Mouse (Mus musculus) inflammation-experienced regulatory T-cells (primary cell): ENCODE data around the gene Fance. TPM values are rescaled to one million over a fixed set of nuclear protein-coding genes. Genes with fewer than 3 reads are reported as not detected.

Experiments
- polyA plus RNA-seq, 2 experiments: library from polyadenylated mRNA; unstranded; fragments of 100-300 nt; shearing (Covaris generic); gene quantifications; one replicate each; pipeline ENCODE4 v1.2.1; 2017

Fance gene
- polyA plus RNA-seq, result 10 to 100 TPM; 30.2 to 33.6 TPM

GRCm38 (mm10) chr17:28313212-28313879 lies at the start of gene Fance:
Gene Fance, plus strand, starts transcription at chr17:28313519.

DNA sequence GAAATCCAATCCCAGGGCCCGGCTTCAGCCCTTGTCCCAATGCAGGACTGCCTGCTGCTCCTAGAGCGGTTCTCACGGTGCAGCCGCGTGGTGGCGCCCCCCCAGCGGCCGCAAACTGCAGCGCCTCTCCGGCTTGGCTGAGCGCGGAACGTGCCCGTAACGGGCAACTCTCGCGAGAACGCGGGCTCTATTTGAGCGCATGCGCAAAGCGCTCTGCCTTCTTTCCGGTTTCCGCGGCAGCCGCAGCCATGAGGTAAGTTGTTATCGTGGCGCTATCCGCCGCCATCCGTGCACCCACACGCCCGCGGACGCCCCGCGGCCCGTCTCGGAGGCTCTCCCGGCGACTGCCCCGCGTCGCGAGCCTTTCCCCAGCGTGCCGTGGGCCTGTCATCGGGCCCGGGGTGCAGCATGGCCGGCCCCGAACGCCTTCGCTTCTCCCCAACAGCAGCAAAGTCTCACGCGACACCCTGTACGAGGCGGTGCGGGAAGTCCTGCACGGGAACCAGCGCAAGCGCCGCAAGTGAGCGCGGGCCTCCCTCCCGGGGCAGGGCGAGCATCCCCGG lies 15.1 kb downstream of the Fance start, which contains the start of gene Rpl10a:
Gene Rpl10a (plus strand): TSS at position 106 of the 563 bp plus-strand sequence.

DNA sequence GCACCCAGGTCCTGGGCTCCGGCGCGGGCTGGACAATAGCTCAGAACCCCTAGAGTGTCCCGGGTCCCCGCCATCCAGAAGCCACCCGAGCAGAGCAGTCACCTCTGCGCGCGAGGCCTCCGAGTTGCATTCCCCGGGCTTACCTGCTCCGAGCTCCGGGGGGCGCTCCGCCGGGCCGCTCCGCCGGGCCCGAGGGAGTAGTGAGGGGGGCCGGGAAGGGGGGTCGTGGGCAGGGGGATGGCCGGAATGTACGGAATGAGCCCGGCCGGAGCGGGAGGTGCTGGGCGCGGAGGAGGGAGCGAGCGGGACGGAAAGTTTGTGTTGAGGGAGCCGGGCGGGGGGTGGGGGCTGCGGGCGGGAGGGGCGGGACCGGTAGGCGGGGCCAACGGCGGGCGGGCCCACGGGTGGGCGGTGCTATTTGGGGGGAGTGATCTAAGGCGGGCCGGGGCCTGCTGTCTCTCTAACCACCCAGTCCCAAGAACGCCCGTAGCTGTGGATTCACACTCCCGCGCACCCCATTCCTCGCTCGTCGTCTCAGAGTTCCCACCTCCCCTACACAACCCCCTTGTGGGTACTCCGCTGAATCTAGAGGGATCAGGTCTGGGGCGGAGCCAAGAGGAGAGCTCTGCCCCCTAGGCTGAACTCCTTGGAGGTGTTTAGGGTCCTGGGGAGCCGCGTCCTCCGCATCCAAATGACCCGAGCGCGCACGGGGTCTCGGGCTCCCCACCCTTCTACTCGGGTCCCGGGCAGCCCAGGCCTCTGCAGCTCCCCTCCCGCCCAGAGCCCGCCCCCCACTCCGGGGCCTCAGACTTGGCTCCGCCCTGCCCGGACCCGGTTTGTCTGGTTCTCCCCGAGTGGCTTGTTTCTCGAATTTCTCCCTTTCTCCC lies 37.4 kb downstream of the Fance start, which contains the start of gene Tead3:
Gene Tead3 (minus strand): TSS at position 352 of the 887 bp plus-strand sequence.

DNA sequence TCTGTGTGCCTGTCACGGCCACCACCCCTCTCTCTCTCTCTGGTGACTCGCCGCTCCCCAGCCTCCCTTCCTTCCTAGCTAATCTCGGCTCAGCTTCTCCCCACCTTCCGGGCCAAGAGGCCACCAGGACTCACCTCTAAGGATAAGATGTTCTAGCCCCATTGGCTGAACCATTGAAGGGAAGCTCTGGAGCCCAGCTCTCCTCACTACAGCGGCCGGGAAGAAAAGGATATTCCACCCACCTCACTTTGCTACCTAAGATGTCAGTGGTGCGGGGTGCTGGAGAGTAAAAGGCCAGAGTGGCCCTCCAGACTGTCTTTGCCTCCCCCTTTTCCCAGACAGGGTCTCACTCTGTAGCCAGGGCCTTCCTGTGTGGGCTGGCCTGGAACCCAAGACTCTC lies 51.8 kb downstream of the Fance start, which contains the start of gene Tulp1:
Gene Tulp1 (minus strand): TSS at position 101 of the 400 bp plus-strand sequence.

Other genes starting within 250 kb of the Fance start
- gene Tcp11, start 232.9 kb upstream of the Fance start, polyA plus RNA-seq, result 1 to 10 TPM in 1 of 2 experiments, under 1 TPM in 1; 0.60 to 2.5 TPM
- under 1 TPM in 1 of 2 experiments, not detected in 1; 0.51 TPM for gene Scube3, start 171.4 kb upstream of the Fance start, polyA plus RNA-seq
- 10 to 100 TPM; 11.8 to 15.3 TPM for gene Zfp523, start 136.4 kb upstream of the Fance start, polyA plus RNA-seq
- gene Def6, start 105.7 kb upstream of the Fance start, polyA plus RNA-seq, result 100 to 1,000 TPM; 176 to 238 TPM
- 1 to 10 TPM; 2.0 to 2.3 TPM for gene Ppard, start 80.8 kb upstream of the Fance start, polyA plus RNA-seq
- gene Rpl10a, start 15.0 kb downstream of the Fance start, polyA plus RNA-seq, result 100 to 1,000 TPM; 295 TPM
- gene Tead3, start 37.3 kb downstream of the Fance start, polyA plus RNA-seq, result under 1 TPM; 0.25 to 0.53 TPM
- 1 to 10 TPM in 1 of 2 experiments, under 1 TPM in 1; 0.40 to 1.8 TPM for gene Tulp1, start 51.7 kb downstream of the Fance start, polyA plus RNA-seq
- 100 to 1,000 TPM; 104 TPM for gene Fkbp5, start 204.0 kb downstream of the Fance start, polyA plus RNA-seq
- 1 to 10 TPM in 1 of 2 experiments, under 1 TPM in 1; 0.12 to 1.2 TPM for gene Armc12, start 217.3 kb downstream of the Fance start, polyA plus RNA-seq
- gene Clpsl2, start 235.9 kb downstream of the Fance start, polyA plus RNA-seq, result not detected
- gene Clps, start 247.2 kb downstream of the Fance start, polyA plus RNA-seq, result not detected